In the genomic region with DNA sequence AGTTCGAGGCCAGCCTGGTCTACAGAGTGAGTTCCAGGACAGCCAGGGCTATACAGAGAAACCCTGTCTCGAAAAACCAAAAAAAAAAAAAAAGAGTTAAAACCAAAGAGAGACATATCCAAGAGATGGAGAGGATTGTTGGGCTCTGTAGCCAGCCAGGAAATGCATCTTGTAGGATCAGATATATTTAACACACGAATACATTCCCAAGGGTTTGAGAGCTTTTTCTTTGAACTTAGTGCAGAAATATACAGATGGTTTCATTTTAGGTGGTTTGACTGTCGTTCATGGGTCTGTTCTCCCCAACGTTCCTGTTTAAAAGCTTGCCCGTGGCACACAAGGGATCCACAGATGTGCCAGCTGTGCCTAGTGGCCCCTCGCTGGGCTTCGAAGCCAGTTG, we compare ENCODE assay signal across 10 mouse cellular contexts. TPM values are rescaled to one million over a fixed set of nuclear protein-coding genes. Genes with fewer than 3 reads are reported as not detected.
DNase-seq lines count a peak whose midpoint lies in the region; ATAC-seq lines count a peak whose summit lies in the region.
"Had no signal": no experiment of that assay in that cellular context is flagged by ENCODE, and none has a peak within 500 bp of the region (broad histone marks: within the 10 kb centered on the region; RNA-seq: fewer than 3 reads in every experiment).

No protein-coding gene starts in this region.

- H3K4me2 ChIP-seq in kidney, embryonic 14.5 days (replicated peaks; ENCODE audit: low read depth, low read length), result no peak overlapping the region
- no peak overlapping the region for H3K4me2 ChIP-seq in embryonic facial prominence, embryonic 11.5 days (ENCODE audit: low read depth, low read length)
- H3K4me2 ChIP-seq in hindbrain, embryonic 16.5 days (ENCODE audit: low read length), result no peak overlapping the region
- H3K4me2 ChIP-seq in midbrain, embryonic 14.5 days (ENCODE audit: low read length), result no peak overlapping the region

- 72% methylated on average over 8 of the region's 8 CpGs for WGBS in kidney, embryonic 14.5 days
- 47% methylated on average over 7 of the region's 8 CpGs for WGBS in embryonic facial prominence, embryonic 11.5 days
- 60% methylated on average over 8 of the region's 8 CpGs for WGBS in hindbrain, embryonic 16.5 days
- WGBS in midbrain, embryonic 14.5 days, result 74% methylated on average over 7 of the region's 8 CpGs

- H3K36me3 ChIP-seq in kidney, embryonic 14.5 days (ENCODE audit: control insufficient read depth, insufficient read depth, low read length), result no peaks in the 10 kb centered on the region
- no peaks in the 10 kb centered on the region for H3K36me3 ChIP-seq in embryonic facial prominence, embryonic 11.5 days (replicated peaks; ENCODE audit: control insufficient read depth, insufficient read depth, low read depth, low read length)
- H3K36me3 ChIP-seq in hindbrain, embryonic 16.5 days (ENCODE audit: control insufficient read depth, insufficient read depth, low read length), result no peaks in the 10 kb centered on the region
- no peaks in the 10 kb centered on the region for H3K36me3 ChIP-seq in midbrain, embryonic 14.5 days (ENCODE audit: control insufficient read depth, insufficient read depth, low read length)

- H3K27me3 ChIP-seq in kidney, embryonic 14.5 days (ENCODE audit: control insufficient read depth, insufficient read depth, low read length), result no peaks in the 10 kb centered on the region
- H3K27me3 ChIP-seq in embryonic facial prominence, embryonic 11.5 days (ENCODE audit: control insufficient read depth, insufficient read depth, low read length), result no peaks in the 10 kb centered on the region
- H3K27me3 ChIP-seq in hindbrain, embryonic 16.5 days (replicated peaks; ENCODE audit: control insufficient read depth, insufficient read depth, low read length), result no peaks in the 10 kb centered on the region
- no peaks in the 10 kb centered on the region for H3K27me3 ChIP-seq in midbrain, embryonic 14.5 days (ENCODE audit: control insufficient read depth, insufficient read depth, low read length)

- DNase-seq in kidney, adult 9 months, result no peak
- DNase-seq in embryonic facial prominence, embryonic 11.5 days (ENCODE audit: low spot score), result peak; percentile 40
- no peak for DNase-seq in midbrain, embryonic 14.5 days
- DNase-seq in right cerebral cortex, postnatal 14 days, result no peak
- no peak for DNase-seq in gastrocnemius, adult 8-10 months (ENCODE audit: low spot score in 2 of 2)
- DNase-seq in adipocyte (ENCODE audit: low spot score), result no peak
- DNase-seq: embryo, embryonic 11 days had no signal

- H3K4me1 ChIP-seq in kidney, embryonic 14.5 days (ENCODE audit: control insufficient read depth, insufficient read depth, low read length), result peaks cover 53% of the 10 kb centered on the region
- H3K4me1 ChIP-seq in embryonic facial prominence, embryonic 11.5 days (ENCODE audit: control insufficient read depth, insufficient read depth, low read length), result peaks cover 15% of the 10 kb centered on the region
- H3K4me1 ChIP-seq in hindbrain, embryonic 16.5 days (ENCODE audit: control insufficient read depth, insufficient read depth, low read depth, low read length), result peaks cover 58% of the 10 kb centered on the region
- H3K4me1 ChIP-seq in midbrain, embryonic 14.5 days (ENCODE audit: control insufficient read depth, insufficient read depth, low read length), result peaks cover 64% of the 10 kb centered on the region

- H3K9ac ChIP-seq in kidney, embryonic 14.5 days (ENCODE audit: low read depth, low read length), result no peak overlapping the region; the same call in 1 of the 2 replicates
- no peak overlapping the region for H3K9ac ChIP-seq in embryonic facial prominence, embryonic 11.5 days (replicated peaks; ENCODE audit: low read length)
- no peak overlapping the region for H3K9ac ChIP-seq in hindbrain, embryonic 16.5 days (ENCODE audit: low read depth, low read length)
- no peak overlapping the region for H3K9ac ChIP-seq in midbrain, embryonic 14.5 days (replicated peaks; ENCODE audit: low read length)

- no peak for ATAC-seq in kidney, embryonic 14.5 days (ENCODE audit: low FRiP score, low TSS enrichment)
- no peak for ATAC-seq in embryonic facial prominence, embryonic 11.5 days (replicated peaks; ENCODE audit: insufficient number of reproducible peaks, low FRiP score, low TSS enrichment, low read depth)
- no peak for ATAC-seq in hindbrain, embryonic 16.5 days
- no peak for ATAC-seq in midbrain, embryonic 14.5 days (ENCODE audit: low FRiP score, low TSS enrichment)

- H3K9me3 ChIP-seq in kidney, embryonic 14.5 days (ENCODE audit: control insufficient read depth, low read length), result no peaks in the 10 kb centered on the region
- no peaks in the 10 kb centered on the region for H3K9me3 ChIP-seq in embryonic facial prominence, embryonic 11.5 days (replicated peaks; ENCODE audit: control insufficient read depth, low read length)
- H3K9me3 ChIP-seq in hindbrain, embryonic 16.5 days (ENCODE audit: control insufficient read depth, low read length), result no peaks in the 10 kb centered on the region
- H3K9me3 ChIP-seq in midbrain, embryonic 14.5 days (ENCODE audit: control insufficient read depth, low read length), result no peaks in the 10 kb centered on the region

- H3K4me3 ChIP-seq in kidney, embryonic 14.5 days (ENCODE audit: low read length), result no peak overlapping the region
- no peak overlapping the region for H3K4me3 ChIP-seq in embryonic facial prominence, embryonic 11.5 days (ENCODE audit: low read depth, low read length)
- no peak overlapping the region for H3K4me3 ChIP-seq in hindbrain, embryonic 16.5 days (ENCODE audit: low read length)
- H3K4me3 ChIP-seq in midbrain, embryonic 14.5 days (replicated peaks; ENCODE audit: low read depth, low read length), result no peak overlapping the region
- H3K4me3 ChIP-seq: myocyte had no signal

- H3K27ac ChIP-seq in kidney, embryonic 14.5 days (ENCODE audit: low read depth, low read length), result peak overlapping the region; percentile 44; the same call in 1 of the 2 replicates
- peak overlapping the region; percentile 48; the same call in 1 of the 2 replicates for H3K27ac ChIP-seq in embryonic facial prominence, embryonic 11.5 days (replicated peaks; ENCODE audit: low read depth, low read length)
- peak overlapping the region; percentile 40 for H3K27ac ChIP-seq in hindbrain, embryonic 16.5 days (ENCODE audit: low read depth, low read length)
- H3K27ac ChIP-seq in midbrain, embryonic 14.5 days (replicated peaks; ENCODE audit: low read depth, low read length), result peak overlapping the region; percentile 66

RNA-seq across cellular contexts. Expression of a gene that starts 39.2 kb away (rescaled TPM):
- 10.2 and 12.6 TPM in 2 replicates for polyA plus RNA-seq in kidney, embryonic 14.5 days (2014; fragmentation: Nextera tagmentation; extraction: Ambion mirVana)
- 10.9 and 12.2 TPM in 2 replicates for polyA plus RNA-seq in embryonic facial prominence, embryonic 11.5 days (2014; fragmentation: Nextera tagmentation; extraction: Ambion mirVana)
- polyA plus RNA-seq in hindbrain, embryonic 16.5 days (2015; fragmentation: Nextera tagmentation; extraction: Ambion mirVana), result 16.3 and 21.4 TPM in 2 replicates
- 17.8 and 21.5 TPM in 2 replicates for polyA plus RNA-seq in midbrain, embryonic 14.5 days (2014; fragmentation: Nextera tagmentation; extraction: Ambion mirVana)
- 1 to 10 TPM; 2.7 to 4.5 (median 4.0) TPM for total RNA-seq in gastrocnemius, adult 8-10 months (2022)
